Mouse (Mus musculus) heart, embryonic 14.5 days (tissue): ENCODE results near the gene Maff. TPM values are rescaled to one million over a fixed set of nuclear protein-coding genes. Genes with fewer than 3 reads are reported as not detected.

Experiments used
- ATAC-seq: fragments of 200-750 bp; cut with Nextera tagmentation; 2 replicates; pipeline ENCODE4 v1.8.0; 2017; ENCODE audit warnings: low read depth, moderate TSS enrichment; ENCODE audit not compliant: insufficient number of reproducible peaks, insufficient read depth, low FRiP score
- H3K27ac ChIP-seq, 2 experiments: fragments of 200-500 bp in 1 of 2; fragments of 300-500 bp in 1 of 2; sonication (generic) in 1 of 2; replicated peaks in 1 of 2; 2 replicates each; pipeline ENCODE4 v1.5.1; 2012 to 2014; ENCODE audit warnings: low read depth in 2 of 2, low read length in 2 of 2, control low read depth in 1 of 2, mild to moderate bottlenecking in 1 of 2, mixed read lengths in 1 of 2; ENCODE audit not compliant: control insufficient read depth in 1 of 2, insufficient read depth in 1 of 2
- H3K27me3 ChIP-seq: fragments of 300-500 bp; sonication (generic); 2 replicates; pipeline ENCODE4 v1.6.1; 2014; ENCODE audit warnings: mild to moderate bottlenecking, low read length, control low read depth; ENCODE audit not compliant: control insufficient read depth, insufficient read depth
- H3K36me3 ChIP-seq: fragments of 300-500 bp; sonication (generic); 2 replicates; pipeline ENCODE4 v1.6.1; 2014; ENCODE audit warnings: mild to moderate bottlenecking, control low read depth, low read length, mixed read lengths; ENCODE audit not compliant: control insufficient read depth, insufficient read depth
- H3K4me1 ChIP-seq, 2 experiments: fragments of 200-500 bp in 1 of 2; fragments of 300-500 bp in 1 of 2; sonication (generic) in 1 of 2; 2 replicates each; pipeline ENCODE4 v1.6.1; 2012 to 2014; ENCODE audit warnings: low read length in 2 of 2, control low read depth in 1 of 2, mixed read lengths in 1 of 2; ENCODE audit not compliant: control insufficient read depth in 2 of 2, insufficient read depth in 2 of 2
- H3K4me2 ChIP-seq: fragments of 300-500 bp; sonication (generic); 2 replicates; pipeline ENCODE4 v1.6.1; 2014; ENCODE audit warnings: mild to moderate bottlenecking, low read length
- H3K4me3 ChIP-seq, 2 experiments: fragments of 200-500 bp in 1 of 2; fragments of 300-500 bp in 1 of 2; sonication (generic) in 1 of 2; 2 replicates each; pipeline ENCODE4 v1.5.1; 2012 to 2014; ENCODE audit warnings: low read length in 2 of 2, mild to moderate bottlenecking in 2 of 2, control low read depth in 1 of 2, low read depth in 1 of 2, moderate library complexity in 1 of 2; ENCODE audit not compliant: control insufficient read depth in 1 of 2, insufficient read depth in 1 of 2
- H3K9ac ChIP-seq: fragments of 300-500 bp; sonication (generic); 2 replicates; pipeline ENCODE4 v1.6.1; 2014; ENCODE audit warnings: mild to moderate bottlenecking, low read length
- H3K9me3 ChIP-seq: fragments of 300-500 bp; sonication (generic); 2 replicates; pipeline ENCODE4 v1.6.1; 2016; ENCODE audit warnings: low read length, control low read depth; ENCODE audit not compliant: control insufficient read depth
- WGBS: fragments of 180-500 bp; shearing (Covaris S2); extraction: QIAGEN DNeasy Blood & Tissue Kit; methylation state at CpG from one replicate; pipeline ENCODE4 v1.1.7; 2014; 5-methylcytosine and 5-hydroxymethylcytosine counted together
- polyA plus RNA-seq: library from polyadenylated mRNA; unstranded; fragments of >200 nt; fragmentation: Nextera tagmentation; extraction: Ambion mirVana; gene quantifications from 2 replicates; pipeline ENCODE4 v1.2.1, GENCODE M21; 2014

Gene Maff
- polyA plus RNA-seq, 1 experiment from 2014 or later: 2.2 TPM

DNA sequence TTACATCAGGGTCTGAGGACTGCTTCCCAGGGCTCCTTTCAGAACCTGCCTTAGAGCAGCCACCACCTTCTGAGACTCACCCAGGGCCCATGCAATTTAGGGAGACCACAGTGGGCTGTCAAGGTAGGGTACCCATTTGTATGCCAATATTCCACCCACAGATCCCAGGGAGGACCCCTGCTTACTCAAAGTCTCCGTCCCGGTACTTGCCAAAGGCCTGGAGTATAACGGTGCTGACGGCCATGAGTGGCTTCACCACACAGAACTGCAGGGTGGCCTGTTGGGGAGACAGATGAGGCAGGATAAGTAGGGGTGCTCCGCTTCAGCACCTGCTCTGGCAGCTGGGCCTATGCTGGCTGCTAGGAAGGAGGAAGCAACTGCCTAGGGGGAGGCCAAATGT lies 20.0 kb downstream of the Maff start:
- Histone ChIP-seq H3K36me3 (peaks cover 98% of the 10 kb centered on the region), H3K27ac (no peak overlapping the region), H3K9me3 (no peaks in the 10 kb centered on the region), H3K4me2 (no peak overlapping the region), H3K4me1 (peaks cover 17 to 31% of the 10 kb centered on the region in 2 experiments), H3K9ac (no peak overlapping the region), H3K27me3 (no peaks in the 10 kb centered on the region), H3K4me3 (no peak overlapping the region)
- 83% methylated on average over 5 of the region's 5 CpGs for WGBS
- no peak for ATAC-seq

DNA sequence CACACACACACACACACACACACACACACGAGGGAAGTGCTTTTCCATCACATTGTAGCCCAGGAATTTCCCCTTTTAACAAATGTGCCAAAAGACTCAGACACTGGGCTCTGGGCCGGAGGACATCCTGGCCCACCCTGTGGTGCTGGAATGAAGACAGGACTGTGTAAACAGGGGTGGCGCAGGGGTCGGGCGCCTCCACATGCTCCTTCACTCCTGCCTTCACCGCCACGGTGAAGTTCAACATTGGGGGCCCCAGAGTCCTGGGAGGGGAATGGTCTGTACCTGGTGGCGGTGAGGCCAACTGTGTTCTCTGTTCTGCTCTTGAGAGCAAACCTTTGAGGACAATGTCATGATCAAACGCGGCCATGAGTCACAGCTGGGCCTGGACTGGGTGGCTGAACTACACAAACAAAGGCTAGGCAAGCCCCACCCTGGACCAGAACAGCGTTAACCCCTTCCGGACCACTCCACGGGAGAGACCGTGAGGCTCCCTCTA lies 21.9 kb downstream of the Maff start:
- peak overlapping the region; percentile 4; the same call in 1 of the 2 replicates for H3K4me2 ChIP-seq
- peak overlapping the region; percentile 46 for H3K9ac ChIP-seq
- ATAC-seq: peak; percentile 28

DNA sequence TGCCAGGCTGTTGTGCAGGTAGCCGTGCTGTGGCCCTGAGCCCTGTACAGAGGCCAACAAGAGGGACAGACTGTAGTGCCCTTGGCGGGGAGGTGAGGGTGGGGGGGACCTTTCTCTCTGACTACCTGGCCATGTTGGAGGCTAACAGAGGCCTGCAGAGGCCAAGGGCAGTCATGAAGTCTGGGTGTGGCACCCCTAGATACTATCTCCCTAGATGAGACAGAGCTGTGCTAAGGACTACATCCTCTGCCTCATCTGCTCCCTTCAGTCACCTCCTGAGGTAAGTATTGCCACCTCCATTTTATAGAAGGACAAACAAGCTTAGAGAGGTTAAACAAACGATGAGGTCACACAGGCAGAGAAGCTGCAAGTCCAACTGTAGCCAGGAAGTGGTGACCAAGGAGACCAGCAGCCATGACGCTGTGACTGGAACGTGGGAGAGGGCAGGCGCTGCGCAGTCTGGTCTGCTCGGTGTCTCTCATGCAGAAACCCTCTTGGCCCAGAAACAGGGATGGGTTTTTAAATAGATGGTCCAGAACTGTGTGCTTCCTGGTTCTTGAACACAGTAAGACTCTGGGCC lies 22.5 kb downstream of the Maff start:
- Histone ChIP-seq H3K36me3 (peaks cover 95% of the 10 kb centered on the region), H3K27me3 (no peaks in the 10 kb centered on the region), H3K27ac (peak overlapping the region; percentile 75 to 79), H3K4me1 (peaks cover 17 to 25% of the 10 kb centered on the region in 2 experiments), H3K4me3 (no peak overlapping the region), H3K4me2 (peak overlapping the region; percentile 4; the same call in 1 of the 2 replicates), H3K9ac (peak overlapping the region; percentile 46), H3K9me3 (no peaks in the 10 kb centered on the region)
- ATAC-seq: no peak
- 72% methylated on average over 8 of the region's 8 CpGs for WGBS

More for the DNA sequence above, 21.9 kb downstream of the Maff start:
- no peaks in the 10 kb centered on the region for H3K9me3 ChIP-seq
- H3K36me3 ChIP-seq: peaks cover 95% of the 10 kb centered on the region
- no peak overlapping the region for H3K4me3 ChIP-seq
- H3K27me3 ChIP-seq: no peaks in the 10 kb centered on the region
- H3K27ac ChIP-seq: peak overlapping the region; percentile 75 to 79
- WGBS: 48% methylated on average over 14 of the region's 14 CpGs
- peaks cover 17 to 25% of the 10 kb centered on the region in 2 experiments for H3K4me1 ChIP-seq

DNA sequence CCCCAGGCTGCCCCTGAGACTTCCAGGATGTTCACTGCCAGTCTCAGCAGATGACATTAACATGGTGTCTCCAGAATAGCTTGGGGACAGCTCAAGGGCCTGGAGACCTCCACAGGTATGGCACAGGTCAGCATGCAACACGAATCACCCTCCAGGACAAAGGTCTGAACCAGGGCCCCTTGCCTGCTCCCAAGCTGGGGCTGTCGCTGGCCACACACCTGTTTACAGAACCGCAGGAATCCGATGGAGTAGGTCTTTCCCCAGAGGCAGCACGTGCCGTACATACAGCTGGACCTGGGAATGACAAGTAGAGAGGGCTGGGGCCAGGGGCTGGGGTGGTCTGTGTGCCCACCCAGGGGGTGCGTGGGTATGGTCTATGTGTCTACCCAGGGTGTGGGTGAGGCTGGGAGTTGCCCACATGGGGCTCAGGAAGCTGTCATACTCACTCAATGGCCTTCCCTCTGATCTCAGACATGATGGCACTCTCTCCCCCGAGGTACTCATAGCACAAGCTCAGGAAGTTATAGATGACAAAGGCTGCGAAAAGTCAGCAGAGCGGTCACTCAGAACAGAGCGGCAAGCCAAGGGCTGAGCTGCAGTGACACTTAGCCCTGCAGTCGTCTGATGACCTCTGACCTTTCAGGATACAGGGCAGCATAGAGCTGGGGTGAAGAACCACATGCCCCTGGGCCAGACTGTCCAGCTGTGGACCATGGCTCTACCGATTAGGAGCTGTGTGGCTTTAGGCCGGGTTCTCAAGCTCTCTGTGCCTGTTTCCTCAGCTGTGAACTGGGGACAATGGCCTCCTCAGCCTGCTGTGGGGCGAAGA lies 23.2 kb downstream of the Maff start:
- Histone ChIP-seq H3K9ac (0 out of 2 replicates have a peak overlapping the region, but pooled peaks have one; percentile 27), H3K4me1 (peaks cover 12 to 22% of the 10 kb centered on the region in 2 experiments), H3K36me3 (peaks cover 95% of the 10 kb centered on the region), H3K9me3 (no peaks in the 10 kb centered on the region), H3K4me3 (no peak overlapping the region), H3K27ac (peak overlapping the region in 1 of 2 experiments; percentile 75; a peak in 2 of 4 replicates), H3K4me2 (no peak overlapping the region), H3K27me3 (no peaks in the 10 kb centered on the region)
- 73% methylated on average over 15 of the region's 15 CpGs for WGBS
- no peak for ATAC-seq

DNA sequence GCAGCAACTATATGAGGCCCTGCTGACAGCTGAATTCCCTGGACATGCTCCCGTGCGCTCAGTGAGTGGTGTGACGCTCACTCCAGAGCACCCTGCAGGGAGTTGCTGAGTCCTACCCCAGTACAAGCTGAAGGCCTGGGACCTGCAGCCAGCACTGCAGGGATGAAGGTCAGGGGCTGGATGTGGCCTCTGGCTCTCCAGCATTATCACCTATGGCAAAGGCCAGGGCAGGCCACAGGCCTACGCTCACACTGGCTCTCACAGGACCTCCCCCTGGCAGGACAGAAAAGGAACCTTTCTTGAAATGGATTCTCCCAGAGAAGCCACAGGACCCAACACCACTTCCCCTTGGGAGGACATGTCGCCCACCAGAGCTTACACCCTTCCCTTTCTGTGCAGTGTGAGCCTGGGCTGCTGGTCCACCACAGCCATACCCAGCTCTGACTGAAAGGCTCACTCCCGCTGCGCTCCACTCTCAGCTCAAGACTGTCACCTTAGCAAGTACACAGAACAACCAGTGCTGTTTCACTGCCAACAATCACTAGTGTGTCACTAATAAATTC lies 23.9 kb downstream of the Maff start:
- no peaks in the 10 kb centered on the region for H3K27me3 ChIP-seq
- H3K27ac ChIP-seq: no peak overlapping the region
- 71% methylated on average over 7 of the region's 7 CpGs for WGBS
- no peak overlapping the region for H3K4me3 ChIP-seq
- no peak overlapping the region for H3K4me2 ChIP-seq
- H3K36me3 ChIP-seq: peaks cover 93% of the 10 kb centered on the region
- no peak for ATAC-seq
- peaks cover 12 to 22% of the 10 kb centered on the region in 2 experiments for H3K4me1 ChIP-seq
- peak overlapping the region; percentile 27; the same call in 1 of the 2 replicates for H3K9ac ChIP-seq
- H3K9me3 ChIP-seq: no peaks in the 10 kb centered on the region

DNA sequence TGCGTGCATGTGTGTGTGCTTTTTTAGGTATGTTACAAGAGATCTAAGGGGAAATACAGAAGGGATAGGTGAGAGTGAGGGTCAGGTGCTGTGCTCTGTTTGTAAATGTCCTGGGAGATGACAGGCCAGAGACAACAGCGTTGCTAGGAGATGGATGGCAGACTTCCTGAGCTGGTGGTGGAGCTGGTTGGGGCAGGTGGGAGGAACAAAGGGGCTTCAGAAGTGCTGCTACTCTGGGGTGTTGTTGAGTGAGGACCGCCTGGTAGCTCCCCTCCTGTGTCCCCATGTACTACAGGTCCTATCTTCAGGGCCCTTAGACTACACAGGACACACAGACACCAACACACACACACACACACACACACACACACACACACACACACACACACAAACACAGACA lies 28.3 kb downstream of the Maff start:
- H3K27me3 ChIP-seq: no peaks in the 10 kb centered on the region
- H3K27ac ChIP-seq: no peak overlapping the region
- ATAC-seq: no peak
- no peak overlapping the region for H3K9ac ChIP-seq
- H3K36me3 ChIP-seq: peaks cover 83% of the 10 kb centered on the region
- H3K4me3 ChIP-seq: no peak overlapping the region
- H3K4me2 ChIP-seq: no peak overlapping the region
- WGBS: 50% methylated on average over 3 of the region's 3 CpGs
- H3K9me3 ChIP-seq: no peaks in the 10 kb centered on the region
- H3K4me1 ChIP-seq: peaks cover 5 to 20% of the 10 kb centered on the region in 2 experiments

DNA sequence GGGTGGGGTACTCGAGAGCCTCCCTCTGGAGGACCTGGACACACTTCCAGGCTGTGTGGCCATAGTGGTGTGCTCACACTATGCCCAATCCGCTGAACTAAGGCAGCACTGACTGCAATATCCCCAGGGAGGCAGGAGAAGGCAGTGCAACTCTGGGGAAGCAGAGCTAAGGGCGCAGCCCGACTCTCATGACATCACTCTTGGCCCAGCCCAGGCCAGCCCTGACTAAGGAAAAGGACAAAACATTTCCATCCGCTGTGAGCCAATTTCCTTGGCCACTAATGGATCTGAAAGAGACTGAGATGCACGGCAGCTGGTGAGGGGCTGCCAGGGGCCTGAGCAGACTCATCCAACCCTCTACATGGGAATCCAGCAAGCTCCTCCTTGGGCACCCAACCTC lies 31.3 kb downstream of the Maff start:
- Histone ChIP-seq H3K9me3 (no peaks in the 10 kb centered on the region), H3K4me1 (peaks cover 20 to 41% of the 10 kb centered on the region in 2 experiments), H3K36me3 (peaks cover 56% of the 10 kb centered on the region), H3K4me2 (no peak overlapping the region), H3K4me3 (no peak overlapping the region), H3K27me3 (no peaks in the 10 kb centered on the region), H3K9ac (no peak overlapping the region), H3K27ac (peak overlapping the region; percentile 5 to 39; a peak in 2 of 4 replicates)
- WGBS: 73% methylated on average over 6 of the region's 6 CpGs
- no peak for ATAC-seq
